Mouse (Mus musculus): ENCODE measurements around the gene Psmd14.

Psmd14 gene

DNA sequence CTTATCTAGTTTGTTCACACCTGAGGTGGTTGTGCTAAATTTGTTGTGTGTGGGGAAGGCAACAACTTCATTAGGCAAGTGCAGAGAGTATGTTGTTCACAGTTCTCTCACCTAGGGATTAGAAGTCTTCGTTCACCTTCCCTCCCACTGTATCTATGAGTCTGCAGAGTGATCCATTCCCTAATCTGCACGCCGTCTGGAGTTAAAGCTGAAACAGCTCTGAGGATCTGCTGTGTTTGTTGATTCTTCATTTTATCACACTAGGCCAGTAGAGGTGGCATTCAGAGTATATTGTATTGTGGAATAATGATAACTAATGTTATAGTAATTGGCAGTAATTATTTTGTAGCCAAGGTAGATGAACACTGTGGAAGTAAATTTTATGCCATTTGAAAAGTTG is 48.5 kb downstream of the Psmd14 start:
- DNase-seq (ENCODE audit: low spot score), result peak; percentile 61

DNA sequence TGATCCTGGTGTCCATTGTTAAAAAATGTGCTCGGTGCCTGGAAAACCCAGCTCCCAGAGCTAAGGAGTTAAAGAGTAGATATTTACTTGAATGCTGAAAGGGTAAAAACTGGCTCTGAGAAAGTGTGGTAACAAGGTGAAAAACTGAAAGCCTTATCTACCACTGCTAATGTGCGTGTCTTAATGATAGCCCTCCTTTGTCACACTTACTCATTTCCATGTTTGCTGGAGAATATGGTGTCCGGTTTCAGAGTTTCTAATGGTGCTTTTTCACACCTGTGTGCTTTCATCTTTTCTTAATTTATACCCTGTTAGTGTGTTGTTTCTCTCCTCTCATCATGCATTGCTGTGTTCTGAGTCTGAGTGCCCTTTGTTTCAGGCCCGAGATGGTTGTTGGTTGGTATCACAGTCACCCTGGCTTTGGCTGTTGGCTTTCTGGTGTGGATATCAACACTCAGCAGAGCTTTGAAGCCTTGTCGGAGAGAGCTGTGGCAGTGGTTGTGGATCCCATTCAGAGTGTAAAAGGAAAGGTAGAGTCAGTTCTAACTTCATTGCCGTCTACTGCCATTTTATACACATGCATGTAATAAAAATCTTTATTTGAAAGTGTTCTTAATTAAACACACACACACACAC is 53.1 kb downstream of the Psmd14 start:
- no peak for DNase-seq (ENCODE audit: low spot score)

DNA sequence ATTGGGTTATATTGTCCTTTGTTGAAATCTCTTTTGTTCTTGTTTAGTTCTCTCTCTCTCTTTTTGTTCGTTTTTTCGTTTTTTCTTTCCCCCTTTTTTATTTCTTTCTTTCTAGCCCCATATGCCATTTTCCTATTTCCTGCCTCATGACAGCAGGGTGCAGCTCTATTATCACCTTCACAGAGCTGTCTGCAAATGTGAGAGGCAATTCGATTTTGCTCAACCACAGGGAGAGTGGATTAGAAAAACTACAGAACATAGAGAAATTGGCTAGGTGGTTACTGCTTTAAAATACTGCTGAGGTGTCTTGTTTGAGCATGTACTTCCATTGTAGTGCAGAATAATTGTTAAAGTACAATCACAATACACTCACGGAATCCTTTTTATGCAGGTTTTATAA is 54.0 kb downstream of the Psmd14 start:
- DNase-seq (ENCODE audit: low spot score), result no peak

DNA sequence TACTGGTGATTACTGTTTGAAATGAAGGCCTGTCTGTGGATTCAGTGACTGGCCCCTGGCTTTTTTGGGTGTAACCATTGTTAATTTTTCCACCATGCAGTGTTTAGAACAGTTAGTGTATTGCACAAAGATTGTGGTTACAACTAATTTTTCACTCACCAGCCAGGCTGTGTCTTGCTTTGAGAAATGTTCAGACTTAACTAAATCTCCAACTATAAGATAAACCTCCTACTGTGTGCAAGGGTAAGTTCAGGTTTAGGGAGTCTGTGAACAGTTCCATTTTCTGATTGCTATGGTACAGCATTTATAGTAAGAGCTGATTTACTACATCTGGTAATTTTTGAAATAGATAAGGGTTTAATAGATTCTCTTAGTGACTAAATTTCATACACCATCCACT is 69.3 kb downstream of the Psmd14 start:
- DNase-seq (ENCODE audit: low spot score), result no peak

GRCm38 (mm10) chr2:61794960-61795359 is 83.5 kb downstream of the Psmd14 start:
- DNase-seq (ENCODE audit: low spot score), result no peak

- no peak for DNase-seq (ENCODE audit: low spot score)
These were observed 86.6 kb downstream of the Psmd14 start for GRCm38 (mm10) chr2:61798048-61798447.

- no peak for DNase-seq (ENCODE audit: low spot score)
These were observed 91.3 kb downstream of the Psmd14 start, which contains the start of gene Tbr1 for GRCm38 (mm10) chr2:61802656-61803251. Gene Tbr1, plus strand, starts transcription at chr2:61802930.

DNA sequence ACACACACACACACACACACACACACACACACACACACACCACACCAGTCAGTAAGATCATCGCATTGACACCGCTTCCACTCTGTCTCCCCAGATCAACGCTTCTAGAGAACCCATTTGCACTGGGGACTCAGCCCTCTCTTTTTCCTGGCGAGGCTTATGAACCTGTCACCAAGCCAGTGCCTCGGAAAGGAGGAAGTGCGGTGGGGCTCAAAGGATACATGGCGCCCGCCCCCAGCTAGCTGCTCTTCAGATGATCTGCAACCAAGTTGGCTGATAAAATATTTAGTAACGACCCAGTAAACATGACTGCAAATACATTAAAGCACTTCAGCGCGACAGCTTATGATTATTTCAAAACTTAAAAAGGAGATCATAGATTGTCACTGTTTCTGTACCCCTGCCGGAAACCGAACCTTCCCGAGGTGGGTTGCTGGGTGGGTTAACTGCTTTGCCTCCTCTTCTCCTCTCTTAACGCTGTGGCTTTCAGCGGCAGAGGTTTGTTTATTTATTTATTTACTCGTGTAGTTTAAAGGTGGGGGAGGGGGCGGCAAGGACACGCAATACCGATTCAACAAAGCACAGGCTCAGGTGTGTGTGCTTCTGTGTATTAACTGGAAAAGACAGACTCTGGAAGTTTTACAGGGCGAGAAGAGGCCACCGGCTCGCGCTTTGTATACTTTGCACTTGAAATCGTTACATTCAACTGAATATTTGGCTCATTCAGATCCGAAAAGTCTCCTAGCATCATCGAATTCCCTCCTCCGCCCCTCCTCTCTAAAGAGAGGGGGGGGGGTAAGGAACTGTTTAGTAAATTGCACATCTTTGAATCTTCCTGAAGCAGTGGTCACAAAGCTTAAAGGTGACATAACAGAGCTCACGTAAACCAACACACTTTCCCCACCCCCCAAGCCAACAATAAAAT is 92.2 kb downstream of the Psmd14 start:
- no peak for DNase-seq (ENCODE audit: low spot score)

DNA sequence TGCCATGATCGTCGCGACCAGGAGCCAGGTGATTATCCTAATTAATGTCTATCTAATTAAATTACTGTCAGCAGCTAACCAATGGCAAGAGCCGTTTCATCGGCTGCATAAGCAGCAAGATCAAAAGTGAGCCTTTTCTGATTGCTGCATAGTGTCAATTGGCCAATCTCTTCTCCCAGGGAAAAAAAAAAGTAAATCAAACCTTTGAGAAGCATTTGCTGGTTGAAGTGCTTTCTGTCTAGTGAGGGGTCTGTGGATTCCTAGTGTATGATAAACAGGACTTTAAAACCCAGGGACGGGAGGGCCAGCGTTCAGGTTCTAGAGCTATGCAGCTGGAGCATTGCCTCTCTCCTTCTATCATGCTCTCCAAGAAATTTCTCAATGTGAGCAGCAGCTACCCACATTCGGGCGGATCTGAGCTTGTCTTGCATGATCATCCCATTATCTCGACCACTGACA is 92.9 kb downstream of the Psmd14 start:
- no peak for DNase-seq (ENCODE audit: low spot score)

GRCm38 (mm10) chr2:61804841-61805540 is 93.5 kb downstream of the Psmd14 start:
- DNase-seq (ENCODE audit: low spot score), result no peak

- DNase-seq (ENCODE audit: low spot score), result no peak
These were observed 94.2 kb downstream of the Psmd14 start for GRCm38 (mm10) chr2:61805541-61806345.

DNA sequence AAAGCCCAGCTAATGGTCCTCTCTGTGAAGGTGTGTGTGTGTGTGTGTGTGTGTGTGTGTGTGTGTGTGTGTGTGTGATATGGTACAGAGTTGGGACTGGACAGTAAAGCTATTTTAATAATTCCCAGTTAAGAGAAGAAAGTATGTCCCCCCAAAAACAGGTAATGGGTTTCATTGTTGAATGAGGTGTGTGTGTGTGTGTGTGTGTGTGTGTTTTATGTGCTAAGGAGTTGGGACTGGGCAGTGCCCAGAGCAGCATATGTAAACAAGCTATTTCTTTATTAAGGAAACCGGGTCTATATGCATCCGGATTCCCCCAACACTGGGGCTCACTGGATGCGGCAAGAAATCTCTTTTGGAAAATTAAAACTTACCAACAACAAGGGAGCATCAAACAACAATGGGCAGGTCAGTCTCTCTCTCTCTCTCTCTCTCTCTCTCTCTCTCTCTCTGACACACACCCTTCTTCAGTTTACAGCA is 94.9 kb downstream of the Psmd14 start:
- no peak for DNase-seq (ENCODE audit: low spot score)

DNA sequence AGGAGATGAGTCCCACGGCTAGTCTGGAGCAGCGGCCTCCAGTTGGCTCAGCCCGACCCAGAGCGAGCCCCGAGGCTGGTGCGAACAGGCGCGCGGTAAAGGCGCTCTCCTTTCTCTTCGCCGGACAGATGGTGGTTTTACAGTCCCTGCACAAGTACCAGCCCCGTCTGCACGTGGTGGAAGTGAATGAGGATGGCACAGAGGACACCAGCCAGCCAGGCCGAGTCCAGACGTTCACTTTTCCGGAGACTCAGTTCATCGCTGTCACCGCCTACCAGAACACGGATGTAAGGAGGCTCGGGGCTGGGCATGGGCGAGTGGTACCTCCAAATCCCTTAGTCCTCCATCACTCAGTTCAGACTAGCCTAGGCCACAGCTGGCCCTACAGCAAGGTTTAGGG is 95.7 kb downstream of the Psmd14 start:
- DNase-seq (ENCODE audit: low spot score), result no peak

DNA sequence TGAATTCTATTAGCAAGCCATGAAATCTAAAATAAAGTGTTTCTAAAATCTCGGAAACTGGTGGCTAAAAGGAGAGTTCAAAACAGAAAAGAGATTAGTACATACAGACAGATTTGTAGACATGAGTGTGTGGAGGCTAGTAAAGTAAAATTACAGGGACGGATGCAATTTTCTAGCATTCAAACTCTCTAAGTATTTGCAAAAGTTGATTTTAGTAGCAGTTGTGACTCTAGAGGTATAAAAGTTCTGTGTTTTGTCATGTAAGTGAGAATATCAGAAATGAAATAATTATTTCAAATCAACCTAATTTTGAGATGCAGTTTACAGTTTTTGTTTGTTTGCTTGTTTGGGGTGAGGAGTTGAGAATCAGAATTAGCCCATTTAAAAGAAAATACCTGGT is 96.3 kb downstream of the Psmd14 start:
- DNase-seq (ENCODE audit: low spot score), result no peak

GRCm38 (mm10) chr2:61808776-61809175 is 97.3 kb downstream of the Psmd14 start:
- DNase-seq (ENCODE audit: low spot score), result no peak

GRCm38 (mm10) chr2:61809381-61809780 is 97.9 kb downstream of the Psmd14 start:
- no peak for DNase-seq (ENCODE audit: low spot score)

- no peak for DNase-seq (ENCODE audit: low spot score)
These were observed 99.3 kb downstream of the Psmd14 start for GRCm38 (mm10) chr2:61810751-61811150.

DNA sequence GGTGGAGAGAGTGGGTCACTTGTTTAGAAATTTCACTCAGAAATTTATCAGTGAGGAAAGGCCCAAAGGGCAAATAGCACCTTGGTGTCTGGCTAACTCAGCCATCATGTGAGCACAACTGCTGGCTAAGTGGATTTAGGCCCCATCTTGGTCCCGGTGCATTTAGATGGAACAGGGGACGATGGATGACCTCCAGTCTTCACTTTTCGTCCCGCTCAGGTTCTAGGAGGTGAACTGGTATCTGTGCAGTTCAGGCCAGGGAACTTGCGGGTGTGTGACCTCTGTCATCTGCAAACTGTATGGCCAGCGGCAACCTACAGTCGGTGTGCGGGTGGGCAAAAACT is 99.6 kb downstream of the Psmd14 start:
- no peak for DNase-seq (ENCODE audit: low spot score)

- DNase-seq (ENCODE audit: low spot score), result no peak
These were observed 100.3 kb downstream of the Psmd14 start for GRCm38 (mm10) chr2:61811507-61812421.

- no peak for DNase-seq (ENCODE audit: low spot score)
These were observed 101.0 kb downstream of the Psmd14 start for GRCm38 (mm10) chr2:61812536-61812935.
